Comparison of ENCODE assay signal across 16 mouse cellular contexts in the genomic region with DNA sequence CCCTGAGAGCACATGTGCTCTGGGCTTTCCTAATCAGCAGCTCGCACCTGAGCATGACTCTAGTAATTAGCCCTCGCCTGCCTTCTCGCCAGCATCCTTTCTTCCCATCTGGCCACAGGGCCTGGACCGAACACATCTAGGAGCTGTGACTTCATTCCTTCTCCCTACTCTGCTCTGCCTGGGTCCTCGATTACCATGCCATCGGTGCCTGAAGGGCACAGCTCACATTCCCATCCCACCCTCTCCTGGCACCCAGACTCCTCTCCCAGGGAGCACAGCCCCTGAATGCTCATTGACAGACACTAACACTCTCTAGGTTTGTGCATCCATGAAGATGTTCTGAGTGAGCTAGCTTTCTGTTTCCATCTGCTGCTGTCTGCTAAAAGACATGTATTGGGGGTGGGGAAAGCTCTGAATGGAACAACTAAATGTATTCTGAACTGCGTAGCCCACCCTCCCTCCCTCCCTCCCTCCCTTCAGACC.
DNase-seq lines count a peak whose midpoint lies in the region; ATAC-seq and TF ChIP-seq lines count a peak whose summit lies in the region.
"Had no signal": no experiment of that assay in that cellular context is flagged by ENCODE, and none has a peak within 500 bp of the region (broad histone marks: within the 10 kb centered on the region; RNA-seq: fewer than 3 reads in every experiment).

No protein-coding gene starts in this region.

- ATAC-seq in neural tube, embryonic 11.5 days (ENCODE audit: insufficient read depth, low FRiP score, low TSS enrichment): peak; percentile 58; the same call in 1 of the 2 replicates
- peak; percentile 63 for ATAC-seq in forebrain, embryonic 13.5 days
- ATAC-seq in hindbrain, postnatal 0 days: peak; percentile 66
- ATAC-seq in neural tube, embryonic 14.5 days (ENCODE audit: low read depth): peak; percentile 35; the same call in 1 of the 2 replicates
- ATAC-seq: inflammation-experienced regulatory T-cells, adult 6 months; liver, embryonic 12.5 days; Patski had no signal

- no peak overlapping the region for H3K9ac ChIP-seq in neural tube, embryonic 11.5 days (ENCODE audit: low read length)
- H3K9ac ChIP-seq in forebrain, embryonic 13.5 days: no peak overlapping the region
- H3K9ac ChIP-seq in hindbrain, postnatal 0 days (replicated peaks; ENCODE audit: low read length): no peak overlapping the region
- H3K9ac ChIP-seq in neural tube, embryonic 14.5 days (replicated peaks; ENCODE audit: low read depth, low read length): 0 out of 2 replicates have a peak overlapping the region, but pooled peaks have one; percentile 16
- H3K9ac ChIP-seq: embryonic facial prominence, embryonic 13.5 days; heart, embryonic 12.5 days; liver, embryonic 12.5 days had no signal

- no peaks in the 10 kb centered on the region for H3K36me3 ChIP-seq in neural tube, embryonic 11.5 days (ENCODE audit: control insufficient read depth, insufficient read depth, low read length)
- no peaks in the 10 kb centered on the region for H3K36me3 ChIP-seq in forebrain, embryonic 13.5 days (ENCODE audit: poor library complexity, severe bottlenecking)
- no peaks in the 10 kb centered on the region for H3K36me3 ChIP-seq in hindbrain, postnatal 0 days (ENCODE audit: insufficient read depth, low read length)
- H3K36me3 ChIP-seq in neural tube, embryonic 14.5 days (ENCODE audit: control insufficient read depth, insufficient read depth, low read length): no peaks in the 10 kb centered on the region
- H3K36me3 ChIP-seq: embryonic facial prominence, embryonic 13.5 days; heart, embryonic 12.5 days; liver, embryonic 12.5 days had no signal

- 46% methylated on average over 7 of the region's 7 CpGs for WGBS in neural tube, embryonic 11.5 days
- WGBS in forebrain, embryonic 13.5 days: 43% methylated on average over 7 of the region's 7 CpGs
- 17% methylated on average over 7 of the region's 7 CpGs for WGBS in hindbrain, postnatal 0 days
- 10% methylated on average over 7 of the region's 7 CpGs for WGBS in neural tube, embryonic 14.5 days

- H3K4me2 ChIP-seq in neural tube, embryonic 11.5 days (ENCODE audit: low read depth): no peak overlapping the region
- peak overlapping the region; percentile 27; the same call in 1 of the 2 replicates for H3K4me2 ChIP-seq in forebrain, embryonic 13.5 days
- no peak overlapping the region; the same call in none of the 2 replicates for H3K4me2 ChIP-seq in hindbrain, postnatal 0 days (ENCODE audit: low read depth, low read length)
- peak overlapping the region; percentile 31 for H3K4me2 ChIP-seq in neural tube, embryonic 14.5 days (ENCODE audit: low read depth, low read length)
- H3K4me2 ChIP-seq: embryonic facial prominence, embryonic 13.5 days; liver, embryonic 12.5 days had no signal

- peak; percentile 35 for DNase-seq in neural tube, embryonic 11.5 days (ENCODE audit: low spot score)
- DNase-seq in neural tube, embryonic 10.5 days (ENCODE audit: extremely low spot score, low spot score): no peak
- peak; percentile 56 for DNase-seq in hindbrain, postnatal 0 days (ENCODE audit: low spot score)
- no peak for DNase-seq in urinary bladder, postnatal 10 days (ENCODE audit: low spot score)
- no peak for DNase-seq in urinary bladder, postnatal 14 days (ENCODE audit: low spot score)
- no peak for DNase-seq in right cerebral cortex, postnatal 10 days (ENCODE audit: low spot score in 2 of 2)
- DNase-seq: adrenal gland, postnatal 10 days; kidney, postnatal 36 days had no signal

- H3K4me3 ChIP-seq in neural tube, embryonic 11.5 days (ENCODE audit: low read depth, low read length): no peak overlapping the region
- no peak overlapping the region for H3K4me3 ChIP-seq in forebrain, embryonic 13.5 days
- no peak overlapping the region for H3K4me3 ChIP-seq in hindbrain, postnatal 0 days (ENCODE audit: low read length)
- no peak overlapping the region for H3K4me3 ChIP-seq in neural tube, embryonic 14.5 days (ENCODE audit: low read depth, low read length)
- H3K4me3 ChIP-seq: embryonic facial prominence, embryonic 13.5 days; heart, embryonic 12.5 days; liver, embryonic 12.5 days had no signal

- TF ChIP-seq CTCF in hindbrain, postnatal 0 days (IDR thresholded peaks at IDR 0.05; ENCODE audit: low read depth): no peak

- no peaks in the 10 kb centered on the region for H3K27me3 ChIP-seq in neural tube, embryonic 11.5 days (ENCODE audit: control insufficient read depth, insufficient read depth, low read length)
- no peaks in the 10 kb centered on the region for H3K27me3 ChIP-seq in forebrain, embryonic 13.5 days
- H3K27me3 ChIP-seq in hindbrain, postnatal 0 days (ENCODE audit: insufficient read depth, low read length): no peaks in the 10 kb centered on the region
- H3K27me3 ChIP-seq in neural tube, embryonic 14.5 days (ENCODE audit: control insufficient read depth, insufficient read depth, low read length): no peaks in the 10 kb centered on the region
- H3K27me3 ChIP-seq: embryonic facial prominence, embryonic 13.5 days; heart, embryonic 12.5 days; liver, embryonic 12.5 days; Patski had no signal

- no peaks in the 10 kb centered on the region for H3K9me3 ChIP-seq in neural tube, embryonic 11.5 days (ENCODE audit: control insufficient read depth, low read length)
- no peaks in the 10 kb centered on the region for H3K9me3 ChIP-seq in forebrain, embryonic 13.5 days (replicated peaks)
- H3K9me3 ChIP-seq in hindbrain, postnatal 0 days (ENCODE audit: low read length): no peaks in the 10 kb centered on the region
- H3K9me3 ChIP-seq in neural tube, embryonic 14.5 days (ENCODE audit: control insufficient read depth, low read length): no peaks in the 10 kb centered on the region
- H3K9me3 ChIP-seq: embryonic facial prominence, embryonic 13.5 days; heart, embryonic 12.5 days; liver, embryonic 12.5 days had no signal

- H3K27ac ChIP-seq in neural tube, embryonic 11.5 days (ENCODE audit: low read depth, low read length): peak overlapping the region; percentile 75
- H3K27ac ChIP-seq in forebrain, embryonic 13.5 days: peak overlapping the region; percentile 87
- peak overlapping the region; percentile 43; the same call in 1 of the 2 replicates for H3K27ac ChIP-seq in hindbrain, postnatal 0 days
- peak overlapping the region; percentile 78 for H3K27ac ChIP-seq in neural tube, embryonic 14.5 days (ENCODE audit: low read depth, low read length)
- H3K27ac ChIP-seq: embryonic facial prominence, embryonic 13.5 days; liver, embryonic 12.5 days; stomach, postnatal 0 days had no signal

- peaks cover 42% of the 10 kb centered on the region for H3K4me1 ChIP-seq in neural tube, embryonic 11.5 days (ENCODE audit: control insufficient read depth, insufficient read depth, low read length)
- H3K4me1 ChIP-seq in forebrain, embryonic 13.5 days: peaks cover 67% of the 10 kb centered on the region
- H3K4me1 ChIP-seq in hindbrain, postnatal 0 days (ENCODE audit: insufficient read depth, low read length): peaks cover 12% of the 10 kb centered on the region; the same call in 1 of the 2 replicates
- peaks cover 43% of the 10 kb centered on the region for H3K4me1 ChIP-seq in neural tube, embryonic 14.5 days (ENCODE audit: control insufficient read depth, insufficient read depth, low read length)

Comparison
In these comparisons a context has a peak if more than half of its experiments do, and no peak if none do; other contexts are left out.
1. DNase-seq: peak in neural tube, embryonic 11.5 days (single experiment) and hindbrain, postnatal 0 days (single experiment); none in neural tube, embryonic 10.5 days (single experiment), urinary bladder, postnatal 10 days (single experiment), urinary bladder, postnatal 14 days (single experiment) and right cerebral cortex, postnatal 10 days (0 of 2).
2. H3K4me2 ChIP-seq: peak in forebrain, embryonic 13.5 days (single experiment) and neural tube, embryonic 14.5 days (single experiment); none in neural tube, embryonic 11.5 days (single experiment) and hindbrain, postnatal 0 days (single experiment).
3. Peak in every context shown above with its lines, with median percentiles within 50 percentile points of each other: ATAC-seq and H3K27ac ChIP-seq.